ENCODE assay signal across 8 mouse cellular contexts in genomic region chr13:56428724-56429500, GRCm38 (mm10). TPM values are rescaled to one million over a fixed set of nuclear protein-coding genes. Genes with fewer than 3 reads are reported as not detected.
A peak's percentile ranks its signal among the peaks of the same experiment; 100 is the strongest.
DNase-seq lines count a peak whose midpoint lies in the region; ATAC-seq and TF ChIP-seq lines count a peak whose summit lies in the region.

No protein-coding gene starts in this region.

- H3K4me2 ChIP-seq in lung, embryonic 16.5 days (ENCODE audit: low read depth, low read length): no peak overlapping the region

- no peaks in the 10 kb centered on the region for H3K4me1 ChIP-seq in bone marrow macrophage, adult 2 months (ENCODE audit: control insufficient read depth, insufficient read depth, low read length)
- H3K4me1 ChIP-seq in embryonic fibroblast, embryonic 13.5 days (ENCODE audit: control insufficient read depth, insufficient read depth, low read length): no peaks in the 10 kb centered on the region
- H3K4me1 ChIP-seq in lung, embryonic 16.5 days (replicated peaks; ENCODE audit: control insufficient read depth, insufficient read depth, low read length): no peaks in the 10 kb centered on the region

- DNase-seq in CD4-positive helper T cell, adult 2 months (ENCODE audit: low read depth, low spot score): peak; percentile 14
- peak; percentile 70 to 85 for DNase-seq in heart, postnatal 14 days
- peak; percentile 90 to 91 for DNase-seq in kidney, postnatal 4 days
- DNase-seq in retina, postnatal 1 day: peak; percentile 84
- DNase-seq in urinary bladder, postnatal 25 days (ENCODE audit: low spot score): peak; percentile 74

- no peaks in the 10 kb centered on the region for H3K36me3 ChIP-seq in lung, embryonic 16.5 days (ENCODE audit: control insufficient read depth, insufficient read depth, low read length)

- no peaks in the 10 kb centered on the region for H3K27me3 ChIP-seq in lung, embryonic 16.5 days (ENCODE audit: control insufficient read depth, insufficient read depth, low read depth, low read length)

- intact Hi-C loops in heart, postnatal 14 days (cut with DNase I): loop anchor here (1.0 kb wide), 1 partner anchor 150 kb away; no protein-coding TSS in a partner anchor

- no peak overlapping the region for H3K9ac ChIP-seq in lung, embryonic 16.5 days (ENCODE audit: low read length)

- no peak overlapping the region for H3K27ac ChIP-seq in bone marrow macrophage, adult 2 months (ENCODE audit: insufficient read depth, low read depth, low read length)
- no peak overlapping the region for H3K27ac ChIP-seq in embryonic fibroblast, embryonic 13.5 days (ENCODE audit: insufficient read depth, low read length)
- H3K27ac ChIP-seq in lung, embryonic 16.5 days (ENCODE audit: low read length): no peak overlapping the region

- no peak overlapping the region for H3K4me3 ChIP-seq in bone marrow macrophage, adult 2 months (ENCODE audit: insufficient read depth, low read length)
- no peak overlapping the region for H3K4me3 ChIP-seq in embryonic fibroblast, embryonic 13.5 days (ENCODE audit: insufficient read depth, low read length)
- no peak overlapping the region for H3K4me3 ChIP-seq in lung, embryonic 16.5 days (ENCODE audit: low read length)

- no peaks in the 10 kb centered on the region for H3K9me3 ChIP-seq in lung, embryonic 16.5 days (ENCODE audit: control insufficient read depth, low read length)

- TF ChIP-seq CTCF in bone marrow macrophage, adult 2 months (IDR thresholded peaks at IDR 0.05; ENCODE audit: low read depth, low read length): peak; percentile 7; the same call in 1 of the 2 replicates
- TF ChIP-seq CTCF in embryonic fibroblast, embryonic 13.5 days (IDR thresholded peaks at IDR 0.05; ENCODE audit: borderline replicate concordance, insufficient read depth, low read length): peak; percentile 89

- peak; percentile 60 for ATAC-seq in lung, embryonic 16.5 days (ENCODE audit: low read depth)

- no peak for TF ChIP-seq POLR2A in bone marrow macrophage, adult 2 months (IDR thresholded peaks at IDR 0.05; ENCODE audit: borderline replicate concordance, low read depth, low read length)
- TF ChIP-seq POLR2A in embryonic fibroblast, embryonic 13.5 days (IDR thresholded peaks at IDR 0.05; ENCODE audit: low read depth, low read length): no peak

- 25% methylated on average over 16 of the region's 16 CpGs for WGBS in lung, embryonic 16.5 days

RNA-seq across cellular contexts. Expression of gene Gm3045, which starts 2.5 kb away (rescaled TPM):
- not detected in 2 replicates for polyA plus RNA-seq in bone marrow macrophage, adult 2 months (2012; ENCODE audit: insufficient read depth, insufficient read length, missing spikeins)
- polyA plus RNA-seq in embryonic fibroblast, embryonic 13.5 days (2011; ENCODE audit: insufficient read length, low read depth, missing spikeins): not detected in 2 replicates
- not detected for total RNA-seq in heart, postnatal 14 days (2021)
- not detected in 2 replicates for polyA plus RNA-seq in lung, embryonic 16.5 days (2015; fragmentation: Nextera tagmentation; extraction: Ambion mirVana)

RNA-seq across cellular contexts. Expression of gene Slc25a48, which starts 9.2 kb away (rescaled TPM):
- polyA plus RNA-seq in bone marrow macrophage, adult 2 months (2012; ENCODE audit: insufficient read depth, insufficient read length, missing spikeins): not detected in 2 replicates
- not detected in 2 replicates for polyA plus RNA-seq in embryonic fibroblast, embryonic 13.5 days (2011; ENCODE audit: insufficient read length, low read depth, missing spikeins)
- total RNA-seq in heart, postnatal 14 days (2021): under 1 TPM in 1 of 2 experiments, not detected in 1; 0.07 TPM
- polyA plus RNA-seq in lung, embryonic 16.5 days (2015; fragmentation: Nextera tagmentation; extraction: Ambion mirVana): 0.08 and 0.11 TPM in 2 replicates

RNA-seq across cellular contexts. Expression of gene Il9, which starts 53.1 kb away (rescaled TPM):
- polyA plus RNA-seq in bone marrow macrophage, adult 2 months (2012; ENCODE audit: insufficient read depth, insufficient read length, missing spikeins): not detected in 2 replicates
- polyA plus RNA-seq in embryonic fibroblast, embryonic 13.5 days (2011; ENCODE audit: insufficient read length, low read depth, missing spikeins): not detected in 2 replicates
- not detected for total RNA-seq in heart, postnatal 14 days (2021)
- polyA plus RNA-seq in lung, embryonic 16.5 days (2015; fragmentation: Nextera tagmentation; extraction: Ambion mirVana): not detected in 2 replicates

Comparison
In these comparisons a context has a peak if more than half of its experiments do, and no peak if none do; other contexts are left out.
1. DNase-seq: peak in every context shown above with its lines; median percentile 90 in kidney, postnatal 4 days; 84 in retina, postnatal 1 day; 78 in heart, postnatal 14 days; 74 in urinary bladder, postnatal 25 days; 14 in CD4-positive helper T cell, adult 2 months.